Mouse (Mus musculus) A20 (cell line): ENCODE data around the gene Dhx8.

Experiments
- DNase-seq: peaks from one replicate; pipeline ENCODE4 v3.0.0-alpha.2; 2011; ENCODE audit warnings: low read depth, low spot score

Dhx8 gene

GRCm38 (mm10) chr11:101732518-101733440, at the start of gene Dhx8:
TSS of gene Dhx8 (plus strand) at chr11:101732919.
- peak; percentile 99 for DNase-seq

- DNase-seq, result no peak
Observed at GRCm38 (mm10) chr11:101687351-101688301, 45.1 kb upstream of the Dhx8 start.

GRCm38 (mm10) chr11:101689701-101690113, 43.0 kb upstream of the Dhx8 start:
- no peak for DNase-seq

GRCm38 (mm10) chr11:101690326-101690725, 42.4 kb upstream of the Dhx8 start:
- no peak for DNase-seq

GRCm38 (mm10) chr11:101695906-101696661, 36.6 kb upstream of the Dhx8 start:
- DNase-seq, result no peak

GRCm38 (mm10) chr11:101697156-101697861, 35.4 kb upstream of the Dhx8 start:
- DNase-seq, result no peak

GRCm38 (mm10) chr11:101698114-101698513, 34.6 kb upstream of the Dhx8 start:
- DNase-seq, result no peak

- no peak for DNase-seq
Observed at GRCm38 (mm10) chr11:101699556-101699955, 33.2 kb upstream of the Dhx8 start.

- DNase-seq, result no peak
Observed at GRCm38 (mm10) chr11:101699991-101700390, 32.7 kb upstream of the Dhx8 start.

GRCm38 (mm10) chr11:101700446-101700845, 32.3 kb upstream of the Dhx8 start:
- no peak for DNase-seq

- no peak for DNase-seq
Observed at GRCm38 (mm10) chr11:101704081-101704480, 28.6 kb upstream of the Dhx8 start.

GRCm38 (mm10) chr11:101706764-101707448, 25.8 kb upstream of the Dhx8 start:
- no peak for DNase-seq

- no peak for DNase-seq
Observed at GRCm38 (mm10) chr11:101708482-101708881, 24.2 kb upstream of the Dhx8 start.

GRCm38 (mm10) chr11:101712811-101713210, 19.9 kb upstream of the Dhx8 start:
- no peak for DNase-seq

- no peak for DNase-seq
Observed at GRCm38 (mm10) chr11:101714012-101714411, 18.7 kb upstream of the Dhx8 start.

GRCm38 (mm10) chr11:101718324-101718723, 14.4 kb upstream of the Dhx8 start:
- no peak for DNase-seq

- no peak for DNase-seq
Observed at GRCm38 (mm10) chr11:101719986-101720520, 12.7 kb upstream of the Dhx8 start.

GRCm38 (mm10) chr11:101725043-101725442, 7.7 kb upstream of the Dhx8 start:
- no peak for DNase-seq

- DNase-seq, result no peak
Observed at GRCm38 (mm10) chr11:101726765-101727164, 6.0 kb upstream of the Dhx8 start.

- no peak for DNase-seq
Observed at GRCm38 (mm10) chr11:101729308-101729707, 3.4 kb upstream of the Dhx8 start.
